Mouse (Mus musculus) lung, postnatal 4 days (tissue): Measurements from ENCODE around the gene Mat2a.

Experiments used
- DNase-seq, 2 experiments: peaks; one replicate each; pipeline ENCODE4 v3.0.0; 2021

Mat2a gene

GRCm38 (mm10) chr6:72414076-72414756, 25.1 kb downstream of the Mat2a start, which contains the start of gene Ggcx:
Ggcx (plus strand) TSS chr6:72414308.
- DNase-seq: peak; percentile 97

- DNase-seq: peak in 1 of 2 experiments; percentile 14
These were observed 28.8 kb downstream of the Mat2a start for GRCm38 (mm10) chr6:72410518-72410917.

GRCm38 (mm10) chr6:72410003-72410402, 29.4 kb downstream of the Mat2a start:
- peak in 1 of 2 experiments; percentile 21 for DNase-seq

GRCm38 (mm10) chr6:72409567-72409966, 29.8 kb downstream of the Mat2a start:
- DNase-seq: peak; percentile 16 to 74

GRCm38 (mm10) chr6:72407119-72407518, 32.2 kb downstream of the Mat2a start:
- DNase-seq: peak; percentile 82 to 88

- DNase-seq: no peak
These were observed 34.0 kb downstream of the Mat2a start for GRCm38 (mm10) chr6:72405356-72405755.

- peak; percentile 74 to 85 for DNase-seq
These were observed 37.5 kb downstream of the Mat2a start for GRCm38 (mm10) chr6:72401875-72402274.

- no peak for DNase-seq
These were observed 39.4 kb downstream of the Mat2a start for GRCm38 (mm10) chr6:72399967-72400366.

GRCm38 (mm10) chr6:72396837-72397251, 42.5 kb downstream of the Mat2a start:
- peak; percentile 42 to 54 for DNase-seq

GRCm38 (mm10) chr6:72392341-72392740, 47.0 kb downstream of the Mat2a start:
- DNase-seq: no peak

- peak; percentile 73 to 86 for DNase-seq
These were observed 48.4 kb downstream of the Mat2a start for GRCm38 (mm10) chr6:72390795-72391521.

- peak; percentile 87 to 91 for DNase-seq
These were observed 49.2 kb downstream of the Mat2a start, which contains the start of gene Vamp8 for GRCm38 (mm10) chr6:72389941-72390771. Vamp8 (minus strand) TSS chr6:72390703.

- DNase-seq: peak in 1 of 2 experiments; percentile 61
These were observed 49.9 kb downstream of the Mat2a start for GRCm38 (mm10) chr6:72389471-72389940.

- no peak for DNase-seq
These were observed 50.5 kb downstream of the Mat2a start for GRCm38 (mm10) chr6:72388791-72389329.

GRCm38 (mm10) chr6:72388266-72388665, 51.1 kb downstream of the Mat2a start:
- DNase-seq: no peak

- DNase-seq: no peak
These were observed 51.5 kb downstream of the Mat2a start for GRCm38 (mm10) chr6:72387816-72388215.

GRCm38 (mm10) chr6:72386561-72386960, 52.8 kb downstream of the Mat2a start:
- DNase-seq: no peak

- no peak for DNase-seq
These were observed 54.1 kb downstream of the Mat2a start for GRCm38 (mm10) chr6:72385258-72385657.

- DNase-seq: no peak
These were observed 55.4 kb downstream of the Mat2a start for GRCm38 (mm10) chr6:72383952-72384351.

- DNase-seq: no peak
These were observed 56.1 kb downstream of the Mat2a start for GRCm38 (mm10) chr6:72383142-72383820.
